Mouse (Mus musculus) R1 (cell line): Measurements from ENCODE around the gene Rbm20.
A peak's percentile ranks its signal among the peaks of the same experiment; 100 is the strongest.

Experiments used
- DNase-seq: peaks from one replicate; pipeline ENCODE4 v3.0.0-alpha.2; 2018; ENCODE audit warnings: low read depth, low spot score

Rbm20 gene

DNA sequence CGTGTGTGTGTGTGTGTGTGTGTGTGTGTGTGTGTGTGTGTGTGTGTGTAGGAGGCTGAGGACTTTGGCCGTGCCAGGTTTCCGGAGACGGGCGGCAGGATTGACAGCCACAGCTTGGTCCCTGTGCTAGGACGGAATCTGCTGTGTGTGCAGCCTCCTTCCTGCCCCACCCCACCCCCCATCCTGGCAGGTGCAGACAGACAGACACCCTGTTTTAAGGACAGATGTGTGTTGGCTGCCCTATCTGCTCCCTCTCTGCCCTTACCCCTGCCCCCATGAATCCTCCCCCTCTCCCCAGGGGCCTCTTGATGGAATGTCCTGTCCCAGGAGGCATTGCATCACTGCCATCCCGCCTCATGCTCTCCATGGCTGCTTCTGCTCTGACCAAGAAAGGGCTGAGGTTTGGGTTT lies 77.3 kb downstream of the Rbm20 start:
- DNase-seq, result no peak

GRCm38 (mm10) chr19:53755346-53755745 lies 78.2 kb downstream of the Rbm20 start:
- no peak for DNase-seq

- no peak for DNase-seq
Measured at GRCm38 (mm10) chr19:53757432-53758109, 80.5 kb downstream of the Rbm20 start.

DNA sequence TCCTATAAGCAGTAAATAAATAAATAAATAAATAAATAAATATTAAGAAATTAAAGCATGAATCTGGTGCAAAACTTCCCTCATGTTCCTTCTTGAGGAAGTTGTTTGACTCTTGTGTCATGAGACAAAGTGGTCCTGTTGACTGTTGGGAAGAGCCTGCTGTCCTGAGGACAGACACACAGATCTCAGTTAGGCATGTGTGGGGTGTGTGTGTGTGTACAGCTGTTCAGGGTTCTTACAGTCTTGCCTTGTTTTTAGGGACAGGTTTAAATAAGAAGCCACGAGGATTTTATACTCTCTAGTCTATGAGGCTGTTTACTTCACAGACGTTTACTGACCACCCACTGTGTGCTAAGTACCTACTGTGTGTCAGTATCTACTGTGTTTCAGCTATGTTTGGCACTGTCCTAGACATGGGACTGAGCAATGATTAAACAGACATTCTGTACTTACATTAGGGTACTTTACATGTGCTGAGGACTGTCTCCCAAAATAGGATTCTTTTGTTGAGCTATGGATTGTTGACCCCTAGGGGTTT lies 81.8 kb downstream of the Rbm20 start:
- DNase-seq, result no peak

DNA sequence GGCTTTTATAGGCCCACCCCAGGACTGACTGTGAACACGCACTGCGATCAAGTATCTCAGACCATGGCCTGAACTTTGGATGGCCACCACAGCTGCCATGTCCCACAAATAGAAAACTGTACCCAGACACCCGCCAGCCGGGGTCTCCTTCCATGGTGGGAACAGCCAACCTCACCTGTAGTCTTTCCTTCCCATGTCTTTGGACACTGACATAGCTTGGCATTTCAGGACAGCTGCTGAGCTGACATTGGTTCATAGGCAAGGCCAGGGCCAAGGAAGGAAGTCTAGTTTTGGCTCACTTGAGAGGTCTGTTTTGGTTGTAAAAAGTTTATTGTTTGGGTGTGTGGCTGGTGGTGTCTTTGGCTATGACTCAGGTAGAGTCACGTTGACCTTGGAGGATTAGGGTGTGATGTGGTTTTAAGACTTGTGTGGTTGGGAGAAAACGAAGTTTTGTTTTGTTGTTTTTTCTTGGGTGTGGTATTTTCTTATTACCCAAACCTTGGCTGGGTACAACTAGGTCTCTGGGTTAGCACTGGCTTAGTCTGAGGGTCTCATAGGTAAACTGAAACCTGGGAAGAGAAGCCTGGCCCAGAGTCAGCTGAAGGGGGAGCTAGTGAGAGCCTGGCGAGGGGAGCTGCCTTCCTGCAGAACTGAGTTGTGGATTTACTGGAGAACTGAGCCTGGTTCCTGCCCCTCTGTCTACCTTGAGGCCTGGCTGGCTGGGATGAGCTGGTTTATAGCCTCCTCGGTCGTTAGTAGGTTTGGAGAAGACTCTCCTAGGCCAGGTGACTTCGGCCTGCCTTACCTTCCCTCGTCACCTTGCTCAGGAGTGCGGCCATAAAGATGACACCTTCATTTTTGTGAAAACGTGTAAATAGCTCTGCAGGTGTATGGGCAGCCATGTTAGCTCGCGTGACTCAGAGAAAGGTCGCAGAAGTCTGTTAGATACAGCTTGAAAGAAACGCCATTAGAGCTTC lies 83.3 kb downstream of the Rbm20 start:
- peak; percentile 58 for DNase-seq

DNA sequence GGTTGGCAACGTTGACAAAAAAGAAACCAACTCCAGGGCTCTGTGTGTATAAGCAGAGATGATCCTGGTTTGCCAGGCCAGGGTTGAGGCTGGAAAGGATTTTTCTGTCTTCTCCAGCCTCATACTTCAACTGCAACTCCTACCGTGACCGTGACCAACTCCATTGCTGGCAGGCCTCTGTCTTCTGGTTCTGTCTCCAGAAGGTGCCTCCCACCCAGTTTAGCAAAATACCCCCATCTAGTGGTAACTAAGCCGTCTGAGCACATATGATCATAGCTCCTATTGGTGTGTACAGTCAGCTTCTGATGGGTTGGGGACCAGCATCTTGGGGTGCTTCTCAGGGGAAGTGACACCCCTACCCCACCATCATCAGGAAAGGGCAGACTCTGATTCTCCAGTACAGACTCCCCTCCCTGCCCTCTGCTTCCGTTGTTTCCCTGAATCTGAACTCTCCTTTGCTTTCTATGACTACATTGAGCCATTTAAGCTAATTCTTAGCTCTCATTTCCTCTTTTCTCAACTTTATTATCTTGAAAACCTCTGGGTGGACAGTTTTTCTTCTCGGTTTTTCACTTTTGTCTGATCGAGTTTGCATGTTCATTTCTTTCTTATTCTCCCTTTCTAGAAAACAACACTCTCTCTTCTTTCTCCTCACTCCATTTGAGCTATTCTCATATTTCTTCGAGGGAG lies 85.8 kb downstream of the Rbm20 start:
- peak; percentile 65 for DNase-seq

- peak; percentile 92 for DNase-seq
Measured at GRCm38 (mm10) chr19:53764688-53765478, 87.8 kb downstream of the Rbm20 start.

- DNase-seq, result peak; percentile 86
Measured at GRCm38 (mm10) chr19:53768478-53768877, 91.4 kb downstream of the Rbm20 start.

GRCm38 (mm10) chr19:53773937-53774640 lies 97.0 kb downstream of the Rbm20 start:
- DNase-seq, result no peak

GRCm38 (mm10) chr19:53774641-53775350 lies 97.7 kb downstream of the Rbm20 start:
- DNase-seq, result no peak

- DNase-seq, result no peak
Measured at GRCm38 (mm10) chr19:53779402-53779801, 102.3 kb downstream of the Rbm20 start.

DNA sequence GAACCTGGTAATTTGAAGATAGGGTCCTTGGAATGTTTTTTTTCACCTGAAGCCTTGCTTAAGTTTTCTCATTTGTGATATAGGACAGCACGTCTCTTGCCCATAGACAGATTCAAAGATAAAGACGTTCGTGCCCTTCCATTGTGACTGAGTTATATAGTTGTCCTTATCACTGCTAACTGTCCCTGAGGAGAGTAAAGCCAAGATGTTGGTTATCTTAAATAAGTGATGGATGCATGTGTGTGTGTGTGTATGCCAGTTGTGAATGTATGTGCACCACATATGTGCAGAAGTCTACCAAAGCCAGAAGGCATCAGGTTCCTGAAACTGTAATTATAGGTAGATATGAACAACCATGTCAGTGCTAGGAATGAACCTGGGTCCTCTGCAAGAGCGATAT lies 102.7 kb downstream of the Rbm20 start:
- no peak for DNase-seq

- DNase-seq, result no peak
Measured at GRCm38 (mm10) chr19:53780752-53781602, 103.9 kb downstream of the Rbm20 start.

DNA sequence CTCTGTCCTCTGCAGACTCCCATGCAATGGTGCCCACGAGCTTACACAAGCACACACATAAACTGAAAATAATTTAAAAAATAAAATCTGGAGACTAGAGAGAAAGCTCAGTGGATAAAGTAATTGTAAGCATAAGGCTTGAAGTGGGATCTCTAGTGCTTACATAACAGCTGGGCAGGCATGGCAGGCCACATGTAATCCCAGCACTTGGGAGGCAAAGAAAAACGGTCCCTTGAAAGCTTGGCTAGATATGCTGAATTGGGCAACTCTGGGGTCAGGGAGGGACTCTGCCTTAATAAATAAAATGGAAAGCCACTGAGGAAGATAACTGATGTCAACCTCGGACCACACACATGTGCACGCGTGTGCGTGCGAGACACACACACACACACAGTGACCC lies 104.7 kb downstream of the Rbm20 start:
- DNase-seq, result no peak

- DNase-seq, result no peak
Measured at GRCm38 (mm10) chr19:53785352-53785751, 108.2 kb downstream of the Rbm20 start.

- DNase-seq, result no peak
Measured at GRCm38 (mm10) chr19:53786239-53786638, 109.1 kb downstream of the Rbm20 start.

GRCm38 (mm10) chr19:53786836-53787235 lies 109.7 kb downstream of the Rbm20 start:
- no peak for DNase-seq

DNA sequence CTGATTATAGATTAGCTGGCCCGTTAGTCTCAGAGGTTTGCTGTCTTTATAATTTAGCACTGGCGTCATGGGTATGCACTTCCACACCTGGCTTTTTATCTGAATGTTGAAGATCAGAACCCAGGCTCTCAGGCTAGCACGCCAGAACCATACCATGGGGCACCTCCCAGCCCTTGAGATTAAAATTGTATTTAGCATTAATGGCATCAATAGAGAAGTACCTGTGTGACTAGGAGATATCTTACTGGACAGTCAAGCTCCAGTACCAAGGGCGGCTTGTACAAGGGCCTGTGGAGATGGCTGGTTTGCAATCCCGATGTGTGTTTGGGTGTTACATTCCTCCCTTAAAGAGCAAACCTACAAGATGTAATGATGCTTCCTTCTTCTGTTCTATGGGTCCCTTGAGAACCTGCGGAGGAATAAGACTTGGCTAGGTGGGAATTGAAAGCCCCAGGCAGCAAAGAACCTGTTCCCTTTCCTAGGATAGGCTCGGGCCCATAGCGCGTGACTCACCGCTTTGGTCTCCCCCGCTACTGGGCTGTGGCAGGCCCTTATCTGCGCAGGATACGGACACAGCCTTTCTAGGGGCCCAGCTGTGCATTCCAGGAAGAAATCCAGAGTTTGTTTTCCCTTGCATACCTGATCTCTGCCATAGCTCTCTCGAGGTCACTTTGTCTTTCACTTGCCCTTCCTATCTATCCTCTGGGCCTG lies 111.7 kb downstream of the Rbm20 start:
- no peak for DNase-seq
